Mouse (Mus musculus): ENCODE measurements around the gene Mylk4. TPM values are rescaled to one million over a fixed set of nuclear protein-coding genes. Genes with fewer than 3 reads are reported as not detected.

Mylk4 gene
- polyA plus RNA-seq (2015; fragmentation: Nextera tagmentation; extraction: Ambion mirVana) = 0.09 and 3.0 TPM in 2 replicates

DNA sequence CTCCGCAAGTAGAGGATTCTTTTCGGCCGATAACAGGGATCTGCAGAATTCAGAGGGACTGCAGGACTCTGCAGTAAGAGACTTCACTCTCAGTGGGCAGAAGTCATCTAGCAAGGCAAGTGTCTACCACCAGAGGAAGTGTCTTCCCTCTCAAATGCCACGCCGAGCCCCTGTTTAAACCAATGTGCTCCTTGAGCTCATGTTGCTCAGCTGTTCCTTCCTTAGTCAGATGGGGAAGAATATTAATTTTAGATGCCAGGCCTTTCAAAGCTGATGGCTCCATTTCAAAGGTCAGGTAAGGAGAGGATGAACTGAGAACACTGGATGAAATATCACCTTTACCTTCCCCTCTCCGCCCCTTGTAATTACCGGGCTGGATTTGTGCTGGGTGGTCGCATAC lies at the start of gene Mylk4:
Mylk4 (minus strand) TSS at position 139 of the 400 bp plus-strand sequence.
- H3K27ac ChIP-seq (ENCODE audit: low read length) = no peak within 1 kb of the TSS
- H3K36me3 ChIP-seq (ENCODE audit: control insufficient read depth, insufficient read depth, low read length) = no peaks in the 10 kb centered on the region
- H3K9ac ChIP-seq (ENCODE audit: low read length) = no peak within 1 kb of the TSS
- no peaks in the 10 kb centered on the region for H3K4me1 ChIP-seq (ENCODE audit: control insufficient read depth, insufficient read depth, low read length)
- no peaks in the 10 kb centered on the region for H3K27me3 ChIP-seq (ENCODE audit: control insufficient read depth, insufficient read depth, low read length)
- H3K9me3 ChIP-seq (replicated peaks; ENCODE audit: control insufficient read depth, low read length) = no peaks in the 10 kb centered on the region
- no peak within 1 kb of the TSS for H3K4me2 ChIP-seq (ENCODE audit: low read depth, low read length)
- no peak within 1 kb of the TSS for H3K4me3 ChIP-seq (replicated peaks; ENCODE audit: low read length)
- no peak for ATAC-seq (ENCODE audit: insufficient read depth, low FRiP score)
- WGBS = 77% methylated on average over 8 of the region's 8 CpGs

GRCm38 (mm10) chr13:32833237-32833636 lies 49.5 kb upstream of the Mylk4 start:
- Histone ChIP-seq H3K4me2 (ENCODE audit: low read depth, low read length) (no peak overlapping the region), H3K9me3 (replicated peaks; ENCODE audit: control insufficient read depth, low read length) (no peaks in the 10 kb centered on the region), H3K27ac (ENCODE audit: low read length) (no peak overlapping the region), H3K9ac (ENCODE audit: low read length) (no peak overlapping the region), H3K4me3 (replicated peaks; ENCODE audit: low read length) (no peak overlapping the region), H3K27me3 (ENCODE audit: control insufficient read depth, insufficient read depth, low read length) (no peaks in the 10 kb centered on the region), H3K36me3 (ENCODE audit: control insufficient read depth, insufficient read depth, low read length) (no peaks in the 10 kb centered on the region), H3K4me1 (ENCODE audit: control insufficient read depth, insufficient read depth, low read length) (peaks cover 6% of the 10 kb centered on the region; the same call in 1 of the 2 replicates)
- no peak for ATAC-seq (ENCODE audit: insufficient read depth, low FRiP score)
- WGBS = 68% methylated on average over 6 of the region's 6 CpGs

DNA sequence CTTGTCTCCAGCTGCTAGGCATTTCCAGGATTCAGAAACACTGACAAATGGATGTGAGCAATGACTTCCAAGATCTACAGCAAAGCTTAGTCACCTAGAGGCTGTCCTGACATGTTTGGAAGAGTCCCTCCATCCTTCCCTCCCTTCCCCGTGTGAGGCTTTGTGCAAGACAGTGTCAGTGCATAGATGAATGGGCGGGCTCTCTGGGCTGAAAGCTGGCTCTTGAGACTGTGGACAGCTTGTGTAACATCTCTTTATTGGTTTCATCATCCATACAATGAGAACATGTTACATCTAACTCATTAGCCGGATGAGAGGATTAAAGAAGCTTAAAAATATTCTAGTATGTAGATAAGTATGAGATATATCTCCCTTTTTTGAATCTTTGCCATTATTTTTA lies 49.0 kb upstream of the Mylk4 start:
- Histone ChIP-seq H3K9me3 (replicated peaks; ENCODE audit: control insufficient read depth, low read length) (no peaks in the 10 kb centered on the region), H3K4me2 (ENCODE audit: low read depth, low read length) (no peak overlapping the region), H3K27me3 (ENCODE audit: control insufficient read depth, insufficient read depth, low read length) (no peaks in the 10 kb centered on the region), H3K4me3 (replicated peaks; ENCODE audit: low read length) (no peak overlapping the region), H3K27ac (ENCODE audit: low read length) (no peak overlapping the region), H3K36me3 (ENCODE audit: control insufficient read depth, insufficient read depth, low read length) (no peaks in the 10 kb centered on the region), H3K4me1 (ENCODE audit: control insufficient read depth, insufficient read depth, low read length) (peaks cover 6% of the 10 kb centered on the region; the same call in 1 of the 2 replicates), H3K9ac (ENCODE audit: low read length) (no peak overlapping the region)
- WGBS = 57% methylated on average over 3 of the region's 3 CpGs
- no peak for ATAC-seq (ENCODE audit: insufficient read depth, low FRiP score)

DNA sequence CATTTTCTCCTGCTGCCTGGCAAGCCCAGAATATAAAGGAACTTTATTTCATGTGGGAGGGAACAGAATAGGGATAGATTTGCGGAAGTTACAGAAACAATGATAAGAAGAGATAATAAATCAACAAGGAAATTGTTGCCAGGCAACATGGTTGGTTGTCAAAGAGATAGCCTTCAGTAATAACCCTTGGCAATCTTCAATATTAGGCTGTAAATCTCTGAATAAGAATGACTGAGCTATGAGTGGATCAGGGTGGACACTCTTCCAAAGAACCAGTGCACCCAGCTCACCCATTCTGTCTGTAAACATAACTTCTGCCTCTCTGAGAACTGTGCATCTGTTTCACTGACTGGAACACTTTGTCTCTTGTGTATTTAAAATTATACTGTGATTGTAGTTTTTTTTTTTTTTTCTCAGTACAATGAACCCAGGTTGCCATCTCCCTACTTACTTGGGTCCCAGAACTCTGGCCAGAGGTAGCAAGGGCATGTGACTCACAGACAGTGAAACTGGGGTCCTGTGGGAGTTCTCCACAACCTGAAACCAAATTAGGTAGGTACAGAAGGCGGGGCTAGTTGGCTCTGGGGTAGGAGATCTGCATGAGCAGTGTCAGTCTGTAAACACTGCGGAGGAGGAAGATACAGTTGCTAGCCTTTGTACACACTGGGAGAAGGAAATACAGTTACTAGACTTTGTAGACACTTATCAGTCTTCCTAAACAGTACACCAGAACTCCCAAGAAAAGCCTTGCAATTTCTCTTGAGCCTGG lies 47.9 kb upstream of the Mylk4 start:
- WGBS = 64% methylated on average over 3 of the region's 3 CpGs
- no peaks in the 10 kb centered on the region for H3K36me3 ChIP-seq (ENCODE audit: control insufficient read depth, insufficient read depth, low read length)
- no peak overlapping the region for H3K4me3 ChIP-seq (replicated peaks; ENCODE audit: low read length)
- H3K4me2 ChIP-seq (ENCODE audit: low read depth, low read length) = no peak overlapping the region
- no peaks in the 10 kb centered on the region for H3K27me3 ChIP-seq (ENCODE audit: control insufficient read depth, insufficient read depth, low read length)
- no peaks in the 10 kb centered on the region for H3K9me3 ChIP-seq (replicated peaks; ENCODE audit: control insufficient read depth, low read length)
- H3K27ac ChIP-seq (ENCODE audit: low read length) = no peak overlapping the region
- peaks cover 6% of the 10 kb centered on the region; the same call in 1 of the 2 replicates for H3K4me1 ChIP-seq (ENCODE audit: control insufficient read depth, insufficient read depth, low read length)
- no peak for ATAC-seq (ENCODE audit: insufficient read depth, low FRiP score)
- no peak overlapping the region for H3K9ac ChIP-seq (ENCODE audit: low read length)

DNA sequence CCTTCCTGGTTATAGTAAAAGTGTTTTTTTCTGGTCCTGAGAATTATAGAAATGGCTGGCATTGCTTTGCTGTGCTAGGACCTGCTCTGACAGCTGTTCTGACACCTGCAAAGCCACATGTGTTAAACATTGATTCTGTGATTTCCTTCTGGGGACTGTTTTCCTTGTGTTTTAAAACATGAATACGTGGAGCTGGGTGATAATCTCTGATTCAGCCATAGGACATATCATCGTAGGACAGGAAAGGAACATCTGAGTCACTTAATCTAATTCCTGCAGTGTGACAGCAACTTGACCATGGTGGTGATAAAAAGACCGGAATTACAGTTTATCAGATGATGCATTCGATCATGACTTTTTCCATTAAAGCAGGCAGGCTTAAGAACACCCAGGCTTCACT lies 45.1 kb upstream of the Mylk4 start:
- ATAC-seq (ENCODE audit: insufficient read depth, low FRiP score) = no peak
- WGBS = 74% methylated on average over 4 of the region's 4 CpGs
- H3K4me3 ChIP-seq (replicated peaks; ENCODE audit: low read length) = no peak overlapping the region
- H3K27ac ChIP-seq (ENCODE audit: low read length) = no peak overlapping the region
- H3K4me2 ChIP-seq (ENCODE audit: low read depth, low read length) = no peak overlapping the region
- H3K4me1 ChIP-seq (ENCODE audit: control insufficient read depth, insufficient read depth, low read length) = peaks cover 6% of the 10 kb centered on the region; the same call in 1 of the 2 replicates
- no peaks in the 10 kb centered on the region for H3K27me3 ChIP-seq (ENCODE audit: control insufficient read depth, insufficient read depth, low read length)
- no peak overlapping the region for H3K9ac ChIP-seq (ENCODE audit: low read length)
- no peaks in the 10 kb centered on the region for H3K36me3 ChIP-seq (ENCODE audit: control insufficient read depth, insufficient read depth, low read length)
- no peaks in the 10 kb centered on the region for H3K9me3 ChIP-seq (replicated peaks; ENCODE audit: control insufficient read depth, low read length)

- 56% methylated on average over 4 of the region's 4 CpGs for WGBS
- no peak overlapping the region for H3K4me2 ChIP-seq (ENCODE audit: low read depth, low read length)
- ATAC-seq (ENCODE audit: insufficient read depth, low FRiP score) = 0 out of 2 replicates have a peak, but pooled peaks have one; percentile 38
- H3K4me3 ChIP-seq (replicated peaks; ENCODE audit: low read length) = no peak overlapping the region
- no peaks in the 10 kb centered on the region for H3K27me3 ChIP-seq (ENCODE audit: control insufficient read depth, insufficient read depth, low read length)
- peaks cover 6% of the 10 kb centered on the region; the same call in 1 of the 2 replicates for H3K4me1 ChIP-seq (ENCODE audit: control insufficient read depth, insufficient read depth, low read length)
- no peak overlapping the region for H3K9ac ChIP-seq (ENCODE audit: low read length)
- H3K36me3 ChIP-seq (ENCODE audit: control insufficient read depth, insufficient read depth, low read length) = no peaks in the 10 kb centered on the region
- H3K27ac ChIP-seq (ENCODE audit: low read length) = no peak overlapping the region
- no peaks in the 10 kb centered on the region for H3K9me3 ChIP-seq (replicated peaks; ENCODE audit: control insufficient read depth, low read length)
Observed at GRCm38 (mm10) chr13:32827951-32828350, 44.2 kb upstream of the Mylk4 start.

- Histone ChIP-seq H3K9me3 (replicated peaks; ENCODE audit: control insufficient read depth, low read length) (no peaks in the 10 kb centered on the region), H3K4me3 (replicated peaks; ENCODE audit: low read length) (no peak overlapping the region), H3K4me1 (ENCODE audit: control insufficient read depth, insufficient read depth, low read length) (peaks cover 6% of the 10 kb centered on the region; the same call in 1 of the 2 replicates), H3K27ac (ENCODE audit: low read length) (no peak overlapping the region), H3K27me3 (ENCODE audit: control insufficient read depth, insufficient read depth, low read length) (no peaks in the 10 kb centered on the region), H3K36me3 (ENCODE audit: control insufficient read depth, insufficient read depth, low read length) (no peaks in the 10 kb centered on the region), H3K9ac (ENCODE audit: low read length) (no peak overlapping the region), H3K4me2 (ENCODE audit: low read depth, low read length) (no peak overlapping the region)
- ATAC-seq (ENCODE audit: insufficient read depth, low FRiP score) = no peak
- WGBS = 73% methylated on average over 3 of the region's 3 CpGs
Observed at GRCm38 (mm10) chr13:32827111-32827822, 43.5 kb upstream of the Mylk4 start.

DNA sequence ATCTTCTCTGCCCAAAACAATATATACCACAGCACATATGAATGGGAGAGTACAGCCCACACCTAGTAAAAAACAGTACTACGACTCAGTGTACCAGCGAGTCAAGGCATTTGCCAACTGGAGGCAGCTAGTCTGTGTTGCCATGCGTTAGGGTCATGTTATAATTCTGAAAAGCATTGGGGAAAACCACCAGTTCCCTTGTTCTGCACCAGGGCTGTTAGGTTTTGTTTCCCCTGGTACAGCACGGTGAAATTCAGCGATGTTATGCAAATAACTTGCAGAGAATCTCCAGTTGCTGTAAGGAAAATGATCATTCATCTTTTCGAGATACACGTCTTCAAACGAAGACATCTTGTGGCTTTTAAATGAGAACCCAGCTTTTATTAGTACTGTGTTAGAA lies 41.8 kb upstream of the Mylk4 start:
- Histone ChIP-seq H3K27ac (ENCODE audit: low read length) (no peak overlapping the region), H3K4me2 (ENCODE audit: low read depth, low read length) (no peak overlapping the region), H3K4me3 (replicated peaks; ENCODE audit: low read length) (no peak overlapping the region), H3K4me1 (ENCODE audit: control insufficient read depth, insufficient read depth, low read length) (no peaks in the 10 kb centered on the region), H3K27me3 (ENCODE audit: control insufficient read depth, insufficient read depth, low read length) (no peaks in the 10 kb centered on the region), H3K9ac (ENCODE audit: low read length) (no peak overlapping the region), H3K9me3 (replicated peaks; ENCODE audit: control insufficient read depth, low read length) (no peaks in the 10 kb centered on the region), H3K36me3 (ENCODE audit: control insufficient read depth, insufficient read depth, low read length) (0 out of 2 replicates have a peak, but pooled peaks cover 8% of the 10 kb centered on the region)
- 92% methylated on average over 8 of the region's 8 CpGs for WGBS
- ATAC-seq (ENCODE audit: insufficient read depth, low FRiP score) = no peak

Measured in stomach, embryonic 16.5 days (tissue).